Mouse (Mus musculus): Measurements from ENCODE around the gene Bend5. TPM values are rescaled to one million over a fixed set of nuclear protein-coding genes. Genes with fewer than 3 reads are reported as not detected.

Gene Bend5
- polyA plus RNA-seq, 1 experiment from 2014 or later: 46.6 TPM

GRCm38 (mm10) chr4:111467293-111467773, 52.5 kb downstream of the Bend5 start:
- H3K27me3 ChIP-seq: no peaks in the 10 kb centered on the region

GRCm38 (mm10) chr4:111467796-111468195, 53.0 kb downstream of the Bend5 start:
- Histone ChIP-seq H3K27ac (peak overlapping the region; percentile 63), H3K4me2 (no peak overlapping the region), H3K4me3 (no peak overlapping the region), H3K9ac (no peak overlapping the region), H3K9me3 (no peaks in the 10 kb centered on the region), H3K36me3 (no peaks in the 10 kb centered on the region), H3K4me1 (peaks cover 18% of the 10 kb centered on the region), H3K27me3 (no peaks in the 10 kb centered on the region)
- 71% methylated on average over 4 of the region's 4 CpGs for WGBS
- no peak for ATAC-seq (ENCODE audit: insufficient number of reproducible peaks, low FRiP score, low TSS enrichment, low read depth)

More at GRCm38 (mm10) chr4:111467293-111467773, 52.5 kb downstream of the Bend5 start:
- no peak overlapping the region for H3K4me2 ChIP-seq
- ATAC-seq (ENCODE audit: insufficient number of reproducible peaks, low FRiP score, low TSS enrichment, low read depth): peak; percentile 63; the same call in 1 of the 2 replicates
- WGBS: 71% methylated on average over 2 of the region's 2 CpGs
- no peaks in the 10 kb centered on the region for H3K36me3 ChIP-seq
- H3K4me3 ChIP-seq: no peak overlapping the region
- no peaks in the 10 kb centered on the region for H3K9me3 ChIP-seq
- no peak overlapping the region for H3K9ac ChIP-seq
- peaks cover 14% of the 10 kb centered on the region for H3K4me1 ChIP-seq
- H3K27ac ChIP-seq: peak overlapping the region; percentile 63

GRCm38 (mm10) chr4:111469847-111470246, 55.0 kb downstream of the Bend5 start:
- 48% methylated on average over 2 of the region's 2 CpGs for WGBS
- Histone ChIP-seq H3K36me3 (no peaks in the 10 kb centered on the region), H3K27me3 (no peaks in the 10 kb centered on the region), H3K9me3 (no peaks in the 10 kb centered on the region), H3K4me2 (no peak overlapping the region), H3K4me1 (peaks cover 27% of the 10 kb centered on the region), H3K4me3 (no peak overlapping the region), H3K27ac (no peak overlapping the region), H3K9ac (no peak overlapping the region)
- ATAC-seq (ENCODE audit: insufficient number of reproducible peaks, low FRiP score, low TSS enrichment, low read depth): no peak

DNA sequence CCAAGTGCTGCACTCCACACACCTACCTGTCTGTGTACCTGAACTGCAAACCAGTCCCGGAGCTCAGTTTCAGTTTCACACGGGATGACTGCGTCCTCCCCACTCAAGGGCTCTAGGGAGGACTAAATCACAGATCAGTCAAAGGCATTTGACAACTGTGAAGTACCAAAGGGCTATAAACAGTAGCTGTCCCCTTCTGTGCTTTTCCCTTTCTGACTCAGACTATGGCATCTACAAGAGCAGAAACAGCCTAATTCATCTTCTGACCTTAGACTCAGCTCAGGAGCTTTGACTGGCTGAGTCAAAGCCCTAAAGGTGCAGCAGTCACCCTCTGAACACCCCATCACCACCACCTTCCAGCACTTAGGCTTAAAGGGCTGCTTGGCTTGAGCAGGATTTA, 56.9 kb downstream of the Bend5 start:
- peaks cover 27% of the 10 kb centered on the region for H3K4me1 ChIP-seq
- H3K9ac ChIP-seq: no peak overlapping the region
- H3K27ac ChIP-seq: no peak overlapping the region
- H3K36me3 ChIP-seq: no peaks in the 10 kb centered on the region
- H3K27me3 ChIP-seq: no peaks in the 10 kb centered on the region
- no peak for ATAC-seq (ENCODE audit: insufficient number of reproducible peaks, low FRiP score, low TSS enrichment, low read depth)
- H3K4me3 ChIP-seq: no peak overlapping the region
- H3K9me3 ChIP-seq: no peaks in the 10 kb centered on the region
- 67% methylated on average over 3 of the region's 3 CpGs for WGBS
- H3K4me2 ChIP-seq: no peak overlapping the region

GRCm38 (mm10) chr4:111472511-111472910, 57.7 kb downstream of the Bend5 start:
- no peak overlapping the region for H3K4me2 ChIP-seq
- no peak overlapping the region for H3K4me3 ChIP-seq
- no peaks in the 10 kb centered on the region for H3K9me3 ChIP-seq
- no peaks in the 10 kb centered on the region for H3K36me3 ChIP-seq
- H3K4me1 ChIP-seq: peaks cover 26% of the 10 kb centered on the region
- H3K27me3 ChIP-seq: no peaks in the 10 kb centered on the region
- no peak for ATAC-seq (ENCODE audit: insufficient number of reproducible peaks, low FRiP score, low TSS enrichment, low read depth)
- WGBS: 55% methylated on average over 3 of the region's 3 CpGs
- no peak overlapping the region for H3K9ac ChIP-seq
- H3K27ac ChIP-seq: peak overlapping the region; percentile 13; the same call in 1 of the 2 replicates

GRCm38 (mm10) chr4:111473014-111473413, 58.2 kb downstream of the Bend5 start:
- H3K4me1 ChIP-seq: peaks cover 23% of the 10 kb centered on the region
- no peak overlapping the region for H3K9ac ChIP-seq
- no peaks in the 10 kb centered on the region for H3K36me3 ChIP-seq
- 44% methylated on average over 1 of the region's 1 CpGs for WGBS
- H3K4me3 ChIP-seq: no peak overlapping the region
- H3K9me3 ChIP-seq: no peaks in the 10 kb centered on the region
- ATAC-seq (ENCODE audit: insufficient number of reproducible peaks, low FRiP score, low TSS enrichment, low read depth): 0 out of 2 replicates have a peak, but pooled peaks have one; percentile 56
- H3K27ac ChIP-seq: no peak overlapping the region
- no peaks in the 10 kb centered on the region for H3K27me3 ChIP-seq
- no peak overlapping the region for H3K4me2 ChIP-seq

GRCm38 (mm10) chr4:111475374-111475971, 60.7 kb downstream of the Bend5 start:
- Histone ChIP-seq H3K27ac (no peak overlapping the region), H3K4me1 (peaks cover 14% of the 10 kb centered on the region), H3K4me3 (no peak overlapping the region), H3K9ac (no peak overlapping the region), H3K9me3 (no peaks in the 10 kb centered on the region), H3K27me3 (no peaks in the 10 kb centered on the region), H3K36me3 (no peaks in the 10 kb centered on the region), H3K4me2 (no peak overlapping the region)
- ATAC-seq (ENCODE audit: insufficient number of reproducible peaks, low FRiP score, low TSS enrichment, low read depth): no peak
- 67% methylated on average over 10 of the region's 10 CpGs for WGBS

GRCm38 (mm10) chr4:111477507-111477906, 62.7 kb downstream of the Bend5 start:
- H3K4me2 ChIP-seq: no peak overlapping the region
- ATAC-seq (ENCODE audit: insufficient number of reproducible peaks, low FRiP score, low TSS enrichment, low read depth): no peak
- no peaks in the 10 kb centered on the region for H3K27me3 ChIP-seq
- 54% methylated on average over 4 of the region's 4 CpGs for WGBS
- H3K36me3 ChIP-seq: no peaks in the 10 kb centered on the region
- peaks cover 11% of the 10 kb centered on the region for H3K4me1 ChIP-seq
- H3K9ac ChIP-seq: no peak overlapping the region
- H3K9me3 ChIP-seq: no peaks in the 10 kb centered on the region
- no peak overlapping the region for H3K27ac ChIP-seq
- no peak overlapping the region for H3K4me3 ChIP-seq

- no peaks in the 10 kb centered on the region for H3K9me3 ChIP-seq
- H3K9ac ChIP-seq: no peak overlapping the region
- peaks cover 17% of the 10 kb centered on the region for H3K4me1 ChIP-seq
- H3K27ac ChIP-seq: no peak overlapping the region
- H3K27me3 ChIP-seq: no peaks in the 10 kb centered on the region
- no peaks in the 10 kb centered on the region for H3K36me3 ChIP-seq
- WGBS: 96% methylated on average over 5 of the region's 5 CpGs
- no peak overlapping the region for H3K4me2 ChIP-seq
- ATAC-seq (ENCODE audit: insufficient number of reproducible peaks, low FRiP score, low TSS enrichment, low read depth): no peak
- H3K4me3 ChIP-seq: no peak overlapping the region
Measured at GRCm38 (mm10) chr4:111483499-111483898, 68.7 kb downstream of the Bend5 start.

DNA sequence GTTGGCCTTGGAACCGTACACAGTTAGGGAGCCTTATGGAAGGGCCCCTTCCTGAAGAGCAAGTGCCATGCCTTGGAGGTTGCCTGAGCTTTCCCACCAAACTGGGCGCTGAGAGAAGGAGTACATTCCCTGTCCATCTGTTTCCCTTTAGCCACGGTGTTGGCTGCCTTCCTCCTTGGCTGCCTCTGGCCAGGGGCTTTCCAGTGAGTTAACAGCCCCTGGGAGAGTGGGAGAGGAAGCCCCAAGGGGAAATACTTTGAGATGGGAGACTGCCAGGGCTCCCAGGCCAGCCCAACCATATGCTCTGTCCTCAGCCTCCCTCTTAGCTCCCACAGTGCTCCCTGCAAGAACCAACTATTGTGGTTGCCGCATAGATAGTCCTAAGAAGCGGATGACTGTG, 70.4 kb downstream of the Bend5 start:
- Histone ChIP-seq H3K4me2 (no peak overlapping the region), H3K4me1 (peaks cover 17% of the 10 kb centered on the region), H3K36me3 (no peaks in the 10 kb centered on the region), H3K27ac (no peak overlapping the region), H3K9me3 (no peaks in the 10 kb centered on the region), H3K4me3 (no peak overlapping the region), H3K27me3 (no peaks in the 10 kb centered on the region), H3K9ac (no peak overlapping the region)
- ATAC-seq (ENCODE audit: insufficient number of reproducible peaks, low FRiP score, low TSS enrichment, low read depth): no peak
- WGBS: 52% methylated on average over 5 of the region's 5 CpGs

GRCm38 (mm10) chr4:111486187-111486586, 71.4 kb downstream of the Bend5 start:
- Histone ChIP-seq H3K4me1 (peaks cover 17% of the 10 kb centered on the region), H3K36me3 (no peaks in the 10 kb centered on the region), H3K9me3 (no peaks in the 10 kb centered on the region), H3K4me2 (no peak overlapping the region), H3K9ac (no peak overlapping the region), H3K4me3 (no peak overlapping the region), H3K27ac (no peak overlapping the region), H3K27me3 (no peaks in the 10 kb centered on the region)
- no peak for ATAC-seq (ENCODE audit: insufficient number of reproducible peaks, low FRiP score, low TSS enrichment, low read depth)
- WGBS: 58% methylated on average over 5 of the region's 5 CpGs

DNA sequence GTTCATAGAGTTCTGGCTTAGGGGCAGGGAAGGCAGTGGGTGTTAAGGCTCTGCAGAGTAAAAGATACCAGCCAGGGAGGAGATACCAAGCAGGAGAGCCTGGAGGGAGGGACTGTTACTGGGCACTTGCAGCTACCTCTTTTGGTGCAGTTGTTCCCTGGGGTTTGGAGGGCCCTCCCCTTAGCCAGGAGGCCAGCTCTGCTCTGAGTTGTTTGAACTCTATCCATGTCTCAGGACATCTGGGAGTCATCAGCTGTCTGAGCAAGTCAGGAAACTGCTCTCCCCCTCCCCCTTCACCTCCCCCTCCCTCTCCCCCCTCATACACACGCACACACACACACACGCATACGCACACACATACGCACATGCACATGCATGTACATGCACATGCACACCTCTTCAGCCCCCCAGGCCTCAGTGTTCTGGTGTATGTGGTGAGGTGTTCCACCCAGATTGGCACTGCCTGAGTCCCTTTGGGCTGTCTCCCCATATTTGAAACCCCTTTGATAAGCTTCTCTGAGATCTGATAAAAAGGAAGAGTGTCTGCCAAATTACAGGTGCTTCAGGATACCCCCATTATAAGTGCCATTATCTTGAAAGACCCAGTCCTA, 72.5 kb downstream of the Bend5 start:
- Histone ChIP-seq H3K27ac (no peak overlapping the region), H3K9ac (no peak overlapping the region), H3K9me3 (no peaks in the 10 kb centered on the region), H3K4me3 (no peak overlapping the region), H3K36me3 (no peaks in the 10 kb centered on the region), H3K27me3 (no peaks in the 10 kb centered on the region), H3K4me1 (peaks cover 17% of the 10 kb centered on the region), H3K4me2 (no peak overlapping the region)
- ATAC-seq (ENCODE audit: insufficient number of reproducible peaks, low FRiP score, low TSS enrichment, low read depth): 0 out of 2 replicates have a peak, but pooled peaks have one; percentile 25
- WGBS: 72% methylated on average over 4 of the region's 4 CpGs
